Mouse (Mus musculus): ENCODE measurements at regions not wholly inside any gene's neighbourhood (a gene's known extent, or its start where the extent isn't known, plus 50 kb on each side); places are given as distances from the start of the nearest gene placed in this dataset.
"Not testable (repeated sequence)": the region's sequence is repeated elsewhere in the genome, so short reads cannot be mapped to it uniquely, and the experiment has no call there.

GRCm38 (mm10) chr7:73075391-73075790 lies 299.9 kb upstream of the Rgma start:
- TF ChIP-seq CTCF (IDR thresholded peaks at IDR 0.05; ENCODE audit: extremely low read depth, insufficient read length, insufficient replicate concordance, low read depth, low read length); POLR2A (IDR thresholded peaks at IDR 0.05; ENCODE audit: low read depth, low read length): not testable (repeated sequence)
